Mouse (Mus musculus) forelimb bud, embryonic 11.5 days (tissue): Measurements from ENCODE around the gene Neu2.

Experiments used
- DNase-seq: peaks from one replicate; pipeline ENCODE4 v3.0.0-alpha.2; 2012; ENCODE audit warnings: low read depth, low spot score

Neu2 gene

GRCm38 (mm10) chr1:87537008-87537407 lies 27.3 kb downstream of the Neu2 start:
- DNase-seq = no peak

GRCm38 (mm10) chr1:87541614-87542013 lies 31.9 kb downstream of the Neu2 start:
- DNase-seq = peak; percentile 11

GRCm38 (mm10) chr1:87551008-87551407 lies 41.3 kb downstream of the Neu2 start:
- DNase-seq = no peak

- DNase-seq = no peak
Measured at GRCm38 (mm10) chr1:87553586-87553985, 43.9 kb downstream of the Neu2 start.

GRCm38 (mm10) chr1:87562967-87563366 lies 53.3 kb downstream of the Neu2 start:
- no peak for DNase-seq

- DNase-seq = no peak
Measured at GRCm38 (mm10) chr1:87565760-87566159, 56.1 kb downstream of the Neu2 start.

GRCm38 (mm10) chr1:87568398-87568797 lies 58.7 kb downstream of the Neu2 start:
- DNase-seq = no peak

- DNase-seq = no peak
Measured at GRCm38 (mm10) chr1:87573261-87573660, 63.6 kb downstream of the Neu2 start.

GRCm38 (mm10) chr1:87573800-87574215 lies 64.1 kb downstream of the Neu2 start, which contains the start of gene Ngef:
Ngef (minus strand) TSS chr1:87573870.
- no peak for DNase-seq

GRCm38 (mm10) chr1:87574353-87574752 lies 64.7 kb downstream of the Neu2 start:
- no peak for DNase-seq

- DNase-seq = no peak
Measured at GRCm38 (mm10) chr1:87574785-87575184, 65.1 kb downstream of the Neu2 start.

GRCm38 (mm10) chr1:87578965-87579364 lies 69.3 kb downstream of the Neu2 start:
- DNase-seq = no peak

GRCm38 (mm10) chr1:87580824-87581223 lies 71.1 kb downstream of the Neu2 start:
- DNase-seq = no peak

- no peak for DNase-seq
Measured at GRCm38 (mm10) chr1:87589162-87589561, 79.5 kb downstream of the Neu2 start.

- no peak for DNase-seq
Measured at GRCm38 (mm10) chr1:87589980-87590379, 80.3 kb downstream of the Neu2 start.

- DNase-seq = no peak
Measured at GRCm38 (mm10) chr1:87594261-87594660, 84.6 kb downstream of the Neu2 start.

GRCm38 (mm10) chr1:87594671-87595070 lies 85.0 kb downstream of the Neu2 start:
- no peak for DNase-seq

GRCm38 (mm10) chr1:87600533-87600932 lies 90.8 kb downstream of the Neu2 start:
- DNase-seq = no peak

GRCm38 (mm10) chr1:87601801-87602200 lies 92.1 kb downstream of the Neu2 start:
- no peak for DNase-seq

GRCm38 (mm10) chr1:87603389-87603788 lies 93.7 kb downstream of the Neu2 start:
- no peak for DNase-seq

GRCm38 (mm10) chr1:87605296-87605695 lies 95.6 kb downstream of the Neu2 start:
- DNase-seq = no peak

GRCm38 (mm10) chr1:87607385-87608091 lies 97.8 kb downstream of the Neu2 start:
- DNase-seq = no peak

- DNase-seq = peak; percentile 38
Measured at GRCm38 (mm10) chr1:87608416-87609046, 98.8 kb downstream of the Neu2 start.
